Mouse (Mus musculus) megakaryocyte-erythroid progenitor cell, adult 5 weeks (primary cell): ENCODE data around the gene Swi5. TPM values are rescaled to one million over a fixed set of nuclear protein-coding genes. Genes with fewer than 3 reads are reported as not detected.

Experiments used
- polyA plus RNA-seq: library from polyadenylated mRNA; stranded (reverse); fragments of >175 nt; gene quantifications from 2 replicates; pipeline ENCODE4 v1.2.3, GENCODE M21; 2012

Gene Swi5
- polyA plus RNA-seq, result 327 and 356 TPM in 2 replicates

GRCm38 (mm10) chr2:32287923-32288367 lies at the start of gene Swi5:
TSS of gene Swi5 (minus strand) at chr2:32288075.

GRCm38 (mm10) chr2:32287334-32287840 lies 488 bp downstream of the Swi5 start, which contains the start of gene Golga2:
TSS of gene Golga2 (plus strand) at chr2:32287384.

GRCm38 (mm10) chr2:32259657-32260417 lies 28.0 kb downstream of the Swi5 start, which contains the start of gene Uck1:
TSS of gene Uck1 (minus strand) at chr2:32260159.

GRCm38 (mm10) chr2:32235886-32236759 lies 51.8 kb downstream of the Swi5 start, which contains the start of gene Pomt1:
TSS of gene Pomt1 (plus strand) at chr2:32236590.

Other genes starting within 250 kb of the Swi5 start
- gene Fam78a, start 203.2 kb downstream of the Swi5 start, polyA plus RNA-seq, result 26.4 and 28.2 TPM in 2 replicates
- 1.3 and 1.8 TPM in 2 replicates for gene Plpp7, start 192.5 kb downstream of the Swi5 start, polyA plus RNA-seq
- gene Prrc2b, start 137.0 kb downstream of the Swi5 start, polyA plus RNA-seq, result 51.0 and 68.3 TPM in 2 replicates
- gene Pomt1, start 51.5 kb downstream of the Swi5 start, polyA plus RNA-seq, result 25.3 and 27.2 TPM in 2 replicates
- gene Uck1, start 27.9 kb downstream of the Swi5 start, polyA plus RNA-seq, result 76.4 and 86.0 TPM in 2 replicates
- gene Golga2, start 691 bp downstream of the Swi5 start, polyA plus RNA-seq, result 31.1 and 37.8 TPM in 2 replicates
- gene Ciz1, start 64.3 kb upstream of the Swi5 start, polyA plus RNA-seq, result 331 and 409 TPM in 2 replicates
- 0.74 and 0.85 TPM in 2 replicates for gene Dnm1, start 65.3 kb upstream of the Swi5 start, polyA plus RNA-seq
- 47.1 and 56.7 TPM in 2 replicates for gene 1110008P14Rik, start 93.9 kb upstream of the Swi5 start, polyA plus RNA-seq
- 344 and 392 TPM in 2 replicates for gene Lcn2, start 100.2 kb upstream of the Swi5 start, polyA plus RNA-seq
- gene Ptges2, start 107.8 kb upstream of the Swi5 start, polyA plus RNA-seq, result 5.8 and 6.1 TPM in 2 replicates
- gene Naif1, start 162.4 kb upstream of the Swi5 start, polyA plus RNA-seq, result 3.2 and 6.1 TPM in 2 replicates
- 21.5 and 26.0 TPM in 2 replicates for gene Slc25a25, start 163.4 kb upstream of the Swi5 start, polyA plus RNA-seq
- 11.1 and 12.4 TPM in 2 replicates for gene Fam102a, start 247.3 kb upstream of the Swi5 start, polyA plus RNA-seq